Mouse (Mus musculus): ENCODE results near the gene Ndufb8.

DNA sequence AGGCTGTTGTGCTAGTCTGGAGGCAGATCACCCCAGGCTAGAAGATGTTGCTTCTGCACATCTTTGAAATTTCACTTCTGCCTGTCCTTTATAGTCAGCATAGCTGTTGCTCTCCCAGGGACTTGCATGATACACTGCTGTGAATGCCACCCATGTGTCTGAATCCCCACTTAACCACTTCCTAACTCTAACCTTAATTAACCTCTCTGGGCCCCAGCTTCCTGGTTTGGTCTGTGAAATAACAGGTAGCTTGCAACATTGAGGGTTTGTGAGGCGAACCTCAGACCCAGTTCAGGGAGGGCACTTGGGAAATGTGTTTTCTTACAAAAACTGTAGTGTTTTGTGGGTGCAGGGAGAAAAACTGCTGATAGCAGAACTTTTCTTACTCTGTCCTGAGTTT is 22.8 kb upstream of the Ndufb8 start:
- no peak for TF ChIP-seq CTCF (IDR thresholded peaks at IDR 0.05; ENCODE audit: low read depth)
- no peak for TF ChIP-seq EP300 (optimal IDR thresholded peaks at IDR 0.05)
